Mouse (Mus musculus): ENCODE measurements at regions not wholly inside any gene's neighbourhood (a gene's known extent, or its start where the extent isn't known, plus 50 kb on each side); places are given as distances from the start of the nearest gene placed in this dataset.

DNA sequence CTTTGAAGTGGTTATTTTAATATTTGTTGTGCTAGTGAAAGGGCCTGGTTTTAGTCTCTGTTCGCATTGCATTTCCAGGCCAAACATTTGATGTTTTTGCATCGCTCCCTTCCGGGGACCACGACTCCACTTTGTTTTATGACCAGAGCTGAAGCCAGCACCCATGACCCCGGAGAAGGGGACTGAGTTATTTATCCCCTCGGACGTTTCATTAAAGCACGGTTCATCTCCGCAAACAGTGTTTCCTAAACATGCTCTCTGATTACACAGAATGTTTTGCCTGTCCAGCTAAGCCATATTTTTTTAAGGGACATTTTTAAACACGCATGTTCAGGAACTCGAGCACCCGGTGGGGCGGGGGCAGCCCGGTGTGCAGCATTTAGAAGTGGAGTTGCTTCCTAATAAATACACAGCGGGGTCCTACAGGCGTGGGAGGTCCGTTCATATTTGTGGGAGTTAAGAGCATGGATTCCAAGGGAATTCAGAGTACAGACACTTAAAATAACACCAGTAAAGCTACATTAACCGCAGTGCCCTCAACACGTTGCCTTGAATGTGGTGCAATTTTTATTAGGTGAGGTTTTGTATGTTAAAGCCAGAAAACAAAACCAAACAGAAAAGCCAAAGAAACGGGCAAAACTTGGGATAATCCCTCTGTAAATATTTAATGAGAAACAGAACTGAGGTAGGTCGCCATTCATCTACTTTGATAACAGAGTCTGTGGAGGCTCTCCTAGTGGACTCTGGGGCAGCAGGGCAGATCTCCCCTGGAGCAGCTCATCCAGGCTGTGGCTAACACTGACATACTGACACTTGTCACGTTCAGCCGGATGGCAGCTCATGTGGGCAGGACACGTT lies 154.8 kb upstream of the Npvf start:
- Histone ChIP-seq H3K4me1 (ENCODE audit: control insufficient read depth, insufficient read depth, low read length) (no peaks in the 10 kb centered on the region), H3K27me3 (replicated peaks; ENCODE audit: control insufficient read depth, insufficient read depth, low read length) (no peaks in the 10 kb centered on the region; the same call in 1 of the 2 replicates), H3K4me3 (ENCODE audit: insufficient read depth, low read depth, low read length) (no peak overlapping the region), H3K36me3 (ENCODE audit: control insufficient read depth, insufficient read depth, low read length) (no peaks in the 10 kb centered on the region), H3K27ac (ENCODE audit: insufficient read depth, low read depth, low read length) (peak overlapping the region; percentile 19; the same call in 1 of the 2 replicates)
- TF ChIP-seq CTCF (conservative IDR thresholded peaks at IDR 0.05; ENCODE audit: insufficient read depth, insufficient read length, low read depth, low read length): no peak
- TF ChIP-seq POLR2A (IDR thresholded peaks at IDR 0.05; ENCODE audit: low read depth, low read length): no peak
- peak; percentile 49 for DNase-seq
- WGBS: 22% methylated on average over 24 of the region's 24 CpGs

DNA sequence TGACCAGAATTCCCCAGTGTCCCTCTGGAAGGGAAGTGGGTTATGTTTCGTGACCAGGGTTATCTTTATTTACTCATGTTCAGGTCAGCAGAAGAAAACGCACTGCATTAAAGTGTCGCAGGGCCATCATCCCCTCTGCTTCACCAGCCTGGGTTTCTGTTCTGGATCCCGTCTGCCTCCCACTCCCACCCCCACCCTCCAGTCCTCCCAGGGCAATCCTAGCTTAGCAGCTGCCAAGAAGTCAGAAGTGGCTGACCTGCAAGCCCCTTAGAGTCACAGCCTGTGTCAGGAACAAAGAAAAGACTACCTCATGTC lies 155.4 kb upstream of the Npvf start:
- Histone ChIP-seq H3K36me3 (ENCODE audit: control insufficient read depth, insufficient read depth, low read length) (no peaks in the 10 kb centered on the region), H3K27ac (ENCODE audit: insufficient read depth, low read depth, low read length) (no peak overlapping the region), H3K27me3 (replicated peaks; ENCODE audit: control insufficient read depth, insufficient read depth, low read length) (no peaks in the 10 kb centered on the region; the same call in 1 of the 2 replicates), H3K4me1 (ENCODE audit: control insufficient read depth, insufficient read depth, low read length) (no peaks in the 10 kb centered on the region), H3K4me3 (ENCODE audit: insufficient read depth, low read depth, low read length) (no peak overlapping the region)
- no peak for DNase-seq
- 45% methylated on average over 4 of the region's 4 CpGs for WGBS
- no peak for TF ChIP-seq POLR2A (IDR thresholded peaks at IDR 0.05; ENCODE audit: low read depth, low read length)
- no peak for TF ChIP-seq CTCF (conservative IDR thresholded peaks at IDR 0.05; ENCODE audit: insufficient read depth, insufficient read length, low read depth, low read length)

DNA sequence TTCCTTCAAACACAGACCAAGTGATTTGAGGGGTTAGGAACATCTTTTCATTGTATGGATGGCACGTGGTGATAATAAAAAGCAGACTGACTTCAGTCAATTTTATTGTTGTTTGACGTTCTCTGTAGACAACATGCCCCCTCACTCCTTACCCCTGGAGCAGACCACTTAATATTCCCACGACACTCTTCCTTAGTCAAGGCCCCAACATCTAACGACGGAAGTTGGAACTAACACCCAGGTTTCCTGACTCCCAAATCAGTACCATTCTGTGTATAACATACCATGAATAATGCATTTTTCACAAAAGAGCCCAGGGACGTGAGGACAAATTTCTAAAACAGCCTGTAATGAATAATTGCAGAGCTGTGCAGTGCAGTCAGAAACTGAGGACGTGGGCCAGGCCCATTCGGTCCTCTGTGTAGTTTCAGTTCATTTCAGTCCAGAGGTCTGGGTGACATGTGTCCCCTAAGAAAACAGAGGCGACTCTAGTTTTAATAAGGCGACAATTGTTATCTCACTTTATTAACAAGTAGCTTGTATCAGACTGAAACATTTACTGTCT lies 160.8 kb upstream of the Npvf start:
- H3K4me3 ChIP-seq (ENCODE audit: insufficient read depth, low read depth, low read length): no peak overlapping the region
- no peaks in the 10 kb centered on the region for H3K27me3 ChIP-seq (replicated peaks; ENCODE audit: control insufficient read depth, insufficient read depth, low read length)
- no peaks in the 10 kb centered on the region for H3K4me1 ChIP-seq (ENCODE audit: control insufficient read depth, insufficient read depth, low read length)
- WGBS: 67% methylated on average over 10 of the region's 10 CpGs
- no peak for DNase-seq
- TF ChIP-seq CTCF (conservative IDR thresholded peaks at IDR 0.05; ENCODE audit: insufficient read depth, insufficient read length, low read depth, low read length): no peak
- TF ChIP-seq POLR2A (IDR thresholded peaks at IDR 0.05; ENCODE audit: low read depth, low read length): no peak
- no peak overlapping the region for H3K27ac ChIP-seq (ENCODE audit: insufficient read depth, low read depth, low read length)
- no peaks in the 10 kb centered on the region for H3K36me3 ChIP-seq (ENCODE audit: control insufficient read depth, insufficient read depth, low read length)

DNA sequence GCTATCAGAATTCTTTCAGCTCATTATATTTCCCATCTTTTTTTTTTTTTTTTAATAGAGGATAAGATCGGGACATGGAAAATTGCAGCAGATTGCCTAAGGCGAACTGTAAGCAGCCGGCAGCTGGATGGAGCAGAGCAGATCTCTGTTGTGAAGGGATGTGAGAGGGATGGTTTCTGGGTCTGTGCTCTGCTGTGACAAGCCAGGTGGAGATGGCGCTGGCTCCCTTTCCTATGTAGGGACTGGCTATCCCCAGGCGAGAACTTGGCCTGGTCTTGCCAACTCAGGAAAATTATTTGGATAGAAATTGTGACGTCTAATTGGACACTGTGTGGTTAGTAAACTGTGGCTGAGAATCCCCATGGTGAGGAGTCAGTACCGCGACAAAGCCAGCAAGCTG lies 161.3 kb upstream of the Npvf start:
- Histone ChIP-seq H3K27me3 (replicated peaks; ENCODE audit: control insufficient read depth, insufficient read depth, low read length) (no peaks in the 10 kb centered on the region), H3K27ac (ENCODE audit: insufficient read depth, low read depth, low read length) (no peak overlapping the region), H3K4me1 (ENCODE audit: control insufficient read depth, insufficient read depth, low read length) (no peaks in the 10 kb centered on the region), H3K36me3 (ENCODE audit: control insufficient read depth, insufficient read depth, low read length) (no peaks in the 10 kb centered on the region), H3K4me3 (ENCODE audit: insufficient read depth, low read depth, low read length) (no peak overlapping the region)
- no peak for DNase-seq
- WGBS: 81% methylated on average over 8 of the region's 8 CpGs
- no peak for TF ChIP-seq POLR2A (IDR thresholded peaks at IDR 0.05; ENCODE audit: low read depth, low read length)

DNA sequence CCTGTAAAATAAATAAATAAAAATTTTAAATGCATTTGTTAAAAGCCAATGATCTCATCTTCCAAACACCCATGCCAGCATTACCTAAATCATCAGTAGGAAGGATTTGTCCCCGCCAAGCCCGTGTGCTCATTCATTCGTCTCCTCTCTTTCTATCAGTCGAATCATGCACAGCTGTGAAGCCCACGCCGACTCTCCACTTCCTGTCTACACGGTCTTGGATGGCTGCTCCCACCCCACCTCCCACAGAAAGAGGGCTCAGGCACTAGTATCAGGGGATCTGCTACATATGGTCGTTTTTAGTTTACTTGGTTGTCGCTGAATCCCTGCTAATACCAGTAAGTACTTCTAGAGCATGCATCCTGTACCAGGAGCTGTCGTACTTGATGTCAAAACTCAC lies 163.2 kb upstream of the Npvf start:
- Histone ChIP-seq H3K4me3 (ENCODE audit: insufficient read depth, low read depth, low read length) (no peak overlapping the region), H3K27ac (ENCODE audit: insufficient read depth, low read depth, low read length) (no peak overlapping the region), H3K27me3 (replicated peaks; ENCODE audit: control insufficient read depth, insufficient read depth, low read length) (no peaks in the 10 kb centered on the region), H3K36me3 (ENCODE audit: control insufficient read depth, insufficient read depth, low read length) (no peaks in the 10 kb centered on the region), H3K4me1 (ENCODE audit: control insufficient read depth, insufficient read depth, low read length) (no peaks in the 10 kb centered on the region)
- 37% methylated on average over 10 of the region's 10 CpGs for WGBS
- TF ChIP-seq CTCF (conservative IDR thresholded peaks at IDR 0.05; ENCODE audit: insufficient read depth, insufficient read length, low read depth, low read length) (no peak), POLR2A (IDR thresholded peaks at IDR 0.05; ENCODE audit: low read depth, low read length) (no peak)
- no peak for DNase-seq

DNA sequence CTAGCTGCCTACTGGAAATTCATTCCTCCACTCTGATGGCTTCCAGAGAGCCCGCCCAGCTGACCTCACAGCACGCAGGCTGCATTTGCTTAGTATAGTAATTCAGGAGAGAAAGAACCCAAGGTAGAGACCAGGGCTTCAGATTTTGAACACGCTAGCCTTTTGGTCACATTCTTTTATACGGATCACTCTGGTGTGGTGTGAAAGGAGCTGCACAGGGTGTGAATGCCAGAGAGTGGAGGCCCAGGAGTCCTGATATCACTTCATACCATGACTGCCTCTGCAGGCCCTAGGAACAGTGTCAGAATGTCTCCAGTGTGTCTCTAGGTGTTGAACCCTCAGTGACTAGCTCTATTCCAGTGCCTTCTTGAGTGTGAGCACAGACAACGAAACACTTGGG lies 164.2 kb upstream of the Npvf start:
- 80% methylated on average over 5 of the region's 5 CpGs for WGBS
- Histone ChIP-seq H3K4me1 (ENCODE audit: control insufficient read depth, insufficient read depth, low read length) (no peaks in the 10 kb centered on the region), H3K36me3 (ENCODE audit: control insufficient read depth, insufficient read depth, low read length) (no peaks in the 10 kb centered on the region), H3K4me3 (ENCODE audit: insufficient read depth, low read depth, low read length) (no peak overlapping the region), H3K27me3 (replicated peaks; ENCODE audit: control insufficient read depth, insufficient read depth, low read length) (no peaks in the 10 kb centered on the region; the same call in 1 of the 2 replicates), H3K27ac (ENCODE audit: insufficient read depth, low read depth, low read length) (no peak overlapping the region)
- DNase-seq: no peak
- no peak for TF ChIP-seq CTCF (conservative IDR thresholded peaks at IDR 0.05; ENCODE audit: insufficient read depth, insufficient read length, low read depth, low read length)
- no peak for TF ChIP-seq POLR2A (IDR thresholded peaks at IDR 0.05; ENCODE audit: low read depth, low read length)

DNA sequence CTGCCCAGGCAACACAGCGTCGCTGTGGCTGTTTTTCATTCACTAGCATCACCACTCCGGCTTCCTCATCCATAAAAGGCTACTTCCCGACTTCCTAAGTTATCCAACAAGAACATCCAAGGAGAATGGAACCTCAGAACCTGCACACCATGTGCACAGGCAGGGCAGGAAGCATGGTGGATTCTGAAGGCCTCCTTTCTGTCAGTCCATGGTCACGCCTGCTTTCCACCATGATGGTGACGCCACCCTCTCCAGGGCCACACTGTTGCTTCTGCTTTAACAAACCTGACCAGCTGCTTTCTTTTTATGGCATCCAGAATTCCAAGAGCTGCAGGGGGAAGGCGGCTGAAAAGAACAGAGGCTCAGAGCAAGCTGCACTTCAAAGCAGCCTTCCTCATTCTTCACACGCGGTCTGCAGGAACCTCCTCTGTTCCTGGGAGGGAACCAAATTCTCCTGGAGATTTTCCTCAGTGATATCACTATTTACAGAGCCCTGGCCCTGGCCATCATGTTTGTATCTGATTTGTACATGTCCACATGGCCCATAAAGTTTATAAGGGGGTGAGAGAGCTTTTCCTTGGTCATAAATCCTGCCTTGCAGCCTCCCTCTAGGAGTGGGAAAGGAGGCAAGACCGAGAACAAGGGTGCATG lies 164.8 kb upstream of the Npvf start:
- 40% methylated on average over 10 of the region's 10 CpGs for WGBS
- peak; percentile 11 for DNase-seq
- Histone ChIP-seq H3K4me3 (ENCODE audit: insufficient read depth, low read depth, low read length) (no peak overlapping the region), H3K4me1 (ENCODE audit: control insufficient read depth, insufficient read depth, low read length) (no peaks in the 10 kb centered on the region), H3K36me3 (ENCODE audit: control insufficient read depth, insufficient read depth, low read length) (no peaks in the 10 kb centered on the region), H3K27ac (ENCODE audit: insufficient read depth, low read depth, low read length) (no peak overlapping the region), H3K27me3 (replicated peaks; ENCODE audit: control insufficient read depth, insufficient read depth, low read length) (no peaks in the 10 kb centered on the region; the same call in 1 of the 2 replicates)
- TF ChIP-seq CTCF (conservative IDR thresholded peaks at IDR 0.05; ENCODE audit: insufficient read depth, insufficient read length, low read depth, low read length) (no peak), POLR2A (IDR thresholded peaks at IDR 0.05; ENCODE audit: low read depth, low read length) (no peak)

Data from kidney, adult 2 months (tissue).